Mouse (Mus musculus) liver, embryonic 15.5 days (tissue): ENCODE results near the gene Tnf. TPM values are rescaled to one million over a fixed set of nuclear protein-coding genes. Genes with fewer than 3 reads are reported as not detected.
A peak's percentile ranks its signal among the peaks of the same experiment; 100 is the strongest.

Source experiments
- ATAC-seq: fragments of 200-750 bp; cut with Nextera tagmentation; 2 replicates; pipeline ENCODE4 v1.8.0; 2017; ENCODE audit warnings: moderate number of reproducible peaks, mild to moderate bottlenecking, moderate library complexity; ENCODE audit not compliant: insufficient read depth
- H3K27ac ChIP-seq: fragments of 300-500 bp; sonication (generic); replicated peaks from 2 replicates; pipeline ENCODE4 v1.5.1; 2015; ENCODE audit warnings: mild to moderate bottlenecking, inconsistent platforms
- H3K27me3 ChIP-seq: fragments of 300-500 bp; sonication (generic); 2 replicates; pipeline ENCODE4 v1.6.1; 2015; ENCODE audit warnings: mild to moderate bottlenecking, inconsistent platforms
- H3K36me3 ChIP-seq: fragments of 300-500 bp; sonication (generic); replicated peaks from 2 replicates; pipeline ENCODE4 v1.6.1; 2015; ENCODE audit warnings: moderate library complexity, mild to moderate bottlenecking, inconsistent platforms
- H3K4me1 ChIP-seq: fragments of 300-500 bp; sonication (generic); replicated peaks from 2 replicates; pipeline ENCODE4 v1.6.1; 2015; ENCODE audit warnings: inconsistent platforms
- H3K4me2 ChIP-seq: fragments of 300-500 bp; sonication (generic); 2 replicates; pipeline ENCODE4 v1.6.1; 2015; ENCODE audit warnings: moderate library complexity, mild to moderate bottlenecking, inconsistent platforms
- H3K4me3 ChIP-seq: fragments of 300-500 bp; sonication (generic); replicated peaks from 2 replicates; pipeline ENCODE4 v1.5.1; 2015; ENCODE audit warnings: mild to moderate bottlenecking, inconsistent platforms
- H3K9ac ChIP-seq: fragments of 300-500 bp; sonication (generic); 2 replicates; pipeline ENCODE4 v1.6.1; 2015; ENCODE audit warnings: moderate library complexity, mild to moderate bottlenecking, inconsistent platforms
- H3K9me3 ChIP-seq: fragments of 300-500 bp; sonication (generic); replicated peaks from 2 replicates; pipeline ENCODE4 v1.6.1; 2016; ENCODE audit warnings: inconsistent platforms
- WGBS: fragments of 180-500 bp; shearing (Covaris S2); methylation state at CpG from one replicate; pipeline ENCODE4 v1.1.7; 2015; ENCODE audit warnings: mixed read lengths; ENCODE audit not compliant: insufficient replicate concordance; 5-methylcytosine and 5-hydroxymethylcytosine counted together
- polyA plus RNA-seq: library from polyadenylated mRNA; unstranded; fragments of >200 nt; fragmentation: Nextera tagmentation; extraction: Ambion mirVana; gene quantifications from 2 replicates; pipeline ENCODE4 v1.2.1, GENCODE M21; 2015

The Tnf gene
- polyA plus RNA-seq, 1 experiment from 2014 or later, result 0.36 TPM

- no peaks in the 10 kb centered on the region for H3K27me3 ChIP-seq
- no peak overlapping the region for H3K9ac ChIP-seq
- WGBS, result 75% methylated on average over 14 of the region's 14 CpGs
- no peak for ATAC-seq
- 0 out of 2 replicates have a peak overlapping the region, but pooled peaks have one; percentile 35 for H3K27ac ChIP-seq
- H3K4me1 ChIP-seq, result peaks cover 38% of the 10 kb centered on the region
- peak overlapping the region; percentile 100; the same call in 1 of the 2 replicates for H3K4me3 ChIP-seq
- H3K4me2 ChIP-seq, result peak overlapping the region; percentile 79
- H3K36me3 ChIP-seq, result peaks cover 58% of the 10 kb centered on the region
- H3K9me3 ChIP-seq, result no peaks in the 10 kb centered on the region
Measured at GRCm38 (mm10) chr17:35162121-35162520, 39.7 kb downstream of the Tnf start.

GRCm38 (mm10) chr17:35161421-35161820 is 40.4 kb downstream of the Tnf start:
- H3K27me3 ChIP-seq, result no peaks in the 10 kb centered on the region
- WGBS, result 82% methylated on average over 11 of the region's 11 CpGs
- no peak overlapping the region for H3K27ac ChIP-seq
- H3K9me3 ChIP-seq, result no peaks in the 10 kb centered on the region
- no peak for ATAC-seq
- no peak overlapping the region for H3K9ac ChIP-seq
- no peak overlapping the region for H3K4me3 ChIP-seq
- peaks cover 65% of the 10 kb centered on the region for H3K36me3 ChIP-seq
- no peak overlapping the region for H3K4me2 ChIP-seq
- H3K4me1 ChIP-seq, result peaks cover 37% of the 10 kb centered on the region

GRCm38 (mm10) chr17:35159638-35160037 is 42.2 kb downstream of the Tnf start:
- H3K4me3 ChIP-seq, result no peak overlapping the region
- no peak overlapping the region for H3K4me2 ChIP-seq
- WGBS, result 88% methylated on average over 7 of the region's 7 CpGs
- peaks cover 28% of the 10 kb centered on the region for H3K4me1 ChIP-seq
- no peaks in the 10 kb centered on the region for H3K9me3 ChIP-seq
- no peak for ATAC-seq
- no peaks in the 10 kb centered on the region for H3K27me3 ChIP-seq
- H3K9ac ChIP-seq, result no peak overlapping the region
- no peak overlapping the region for H3K27ac ChIP-seq
- H3K36me3 ChIP-seq, result peaks cover 83% of the 10 kb centered on the region

- H3K27me3 ChIP-seq, result no peaks in the 10 kb centered on the region
- no peak overlapping the region for H3K27ac ChIP-seq
- peaks cover 89% of the 10 kb centered on the region for H3K36me3 ChIP-seq
- H3K9me3 ChIP-seq, result no peaks in the 10 kb centered on the region
- ATAC-seq, result no peak
- H3K4me1 ChIP-seq, result peaks cover 27% of the 10 kb centered on the region
- WGBS, result 87% methylated on average over 16 of the region's 16 CpGs
- no peak overlapping the region for H3K4me2 ChIP-seq
- H3K4me3 ChIP-seq, result no peak overlapping the region
- H3K9ac ChIP-seq, result no peak overlapping the region
Measured at GRCm38 (mm10) chr17:35158850-35159593, 42.8 kb downstream of the Tnf start.

GRCm38 (mm10) chr17:35157661-35158175 is 44.1 kb downstream of the Tnf start:
- H3K4me2 ChIP-seq, result no peak overlapping the region
- WGBS, result 84% methylated on average over 8 of the region's 8 CpGs
- no peak overlapping the region for H3K4me3 ChIP-seq
- no peak overlapping the region for H3K27ac ChIP-seq
- no peaks in the 10 kb centered on the region for H3K9me3 ChIP-seq
- no peaks in the 10 kb centered on the region for H3K27me3 ChIP-seq
- H3K9ac ChIP-seq, result no peak overlapping the region
- peaks cover 14% of the 10 kb centered on the region for H3K4me1 ChIP-seq
- ATAC-seq, result no peak
- peaks cover 100% of the 10 kb centered on the region for H3K36me3 ChIP-seq

GRCm38 (mm10) chr17:35157254-35157653 is 44.6 kb downstream of the Tnf start:
- Histone ChIP-seq H3K9me3 (no peaks in the 10 kb centered on the region), H3K27me3 (no peaks in the 10 kb centered on the region), H3K4me3 (no peak overlapping the region), H3K36me3 (peaks cover 100% of the 10 kb centered on the region), H3K4me1 (peaks cover 10% of the 10 kb centered on the region), H3K4me2 (no peak overlapping the region), H3K9ac (no peak overlapping the region), H3K27ac (no peak overlapping the region)
- ATAC-seq, result no peak
- 86% methylated on average over 8 of the region's 8 CpGs for WGBS

- Histone ChIP-seq H3K4me1 (peaks cover 3% of the 10 kb centered on the region), H3K4me3 (no peak overlapping the region), H3K27me3 (no peaks in the 10 kb centered on the region), H3K36me3 (peaks cover 100% of the 10 kb centered on the region), H3K27ac (no peak overlapping the region), H3K9me3 (no peaks in the 10 kb centered on the region), H3K9ac (no peak overlapping the region), H3K4me2 (no peak overlapping the region)
- no peak for ATAC-seq
- WGBS, result 86% methylated on average over 33 of the region's 33 CpGs
Measured at GRCm38 (mm10) chr17:35156461-35157200, 45.2 kb downstream of the Tnf start.

- 90% methylated on average over 12 of the region's 12 CpGs for WGBS
- ATAC-seq, result no peak
- no peaks in the 10 kb centered on the region for H3K27me3 ChIP-seq
- H3K4me1 ChIP-seq, result no peaks in the 10 kb centered on the region
- H3K27ac ChIP-seq, result no peak overlapping the region
- peaks cover 99% of the 10 kb centered on the region for H3K36me3 ChIP-seq
- H3K4me3 ChIP-seq, result no peak overlapping the region
- no peaks in the 10 kb centered on the region for H3K9me3 ChIP-seq
- no peak overlapping the region for H3K4me2 ChIP-seq
- H3K9ac ChIP-seq, result no peak overlapping the region
Measured at GRCm38 (mm10) chr17:35155451-35155850, 46.4 kb downstream of the Tnf start.

- Histone ChIP-seq H3K4me1 (no peaks in the 10 kb centered on the region), H3K9me3 (no peaks in the 10 kb centered on the region), H3K36me3 (peaks cover 99% of the 10 kb centered on the region), H3K27me3 (no peaks in the 10 kb centered on the region), H3K27ac (no peak overlapping the region), H3K4me2 (no peak overlapping the region), H3K4me3 (no peak overlapping the region), H3K9ac (no peak overlapping the region)
- ATAC-seq, result no peak
- WGBS, result 84% methylated on average over 7 of the region's 7 CpGs
Measured at GRCm38 (mm10) chr17:35154616-35155015, 47.2 kb downstream of the Tnf start.

GRCm38 (mm10) chr17:35153931-35154330 is 47.9 kb downstream of the Tnf start:
- no peak overlapping the region for H3K9ac ChIP-seq
- no peak overlapping the region for H3K4me2 ChIP-seq
- peaks cover 99% of the 10 kb centered on the region for H3K36me3 ChIP-seq
- no peak for ATAC-seq
- no peaks in the 10 kb centered on the region for H3K4me1 ChIP-seq
- no peaks in the 10 kb centered on the region for H3K27me3 ChIP-seq
- no peaks in the 10 kb centered on the region for H3K9me3 ChIP-seq
- 75% methylated on average over 4 of the region's 4 CpGs for WGBS
- H3K4me3 ChIP-seq, result no peak overlapping the region
- H3K27ac ChIP-seq, result no peak overlapping the region

GRCm38 (mm10) chr17:35153077-35153476 is 48.7 kb downstream of the Tnf start:
- 87% methylated on average over 9 of the region's 9 CpGs for WGBS
- Histone ChIP-seq H3K9ac (no peak overlapping the region), H3K27me3 (no peaks in the 10 kb centered on the region), H3K36me3 (peaks cover 99% of the 10 kb centered on the region), H3K9me3 (no peaks in the 10 kb centered on the region), H3K27ac (no peak overlapping the region), H3K4me1 (no peaks in the 10 kb centered on the region), H3K4me3 (no peak overlapping the region), H3K4me2 (no peak overlapping the region)
- ATAC-seq, result no peak
